Mouse (Mus musculus): ENCODE measurements at regions not wholly inside any gene's neighbourhood (a gene's known extent, or its start where the extent isn't known, plus 50 kb on each side); places are given as distances from the start of the nearest gene placed in this dataset.
"Not testable (repeated sequence)": the region's sequence is repeated elsewhere in the genome, so short reads cannot be mapped to it uniquely, and the experiment has no call there.

DNA sequence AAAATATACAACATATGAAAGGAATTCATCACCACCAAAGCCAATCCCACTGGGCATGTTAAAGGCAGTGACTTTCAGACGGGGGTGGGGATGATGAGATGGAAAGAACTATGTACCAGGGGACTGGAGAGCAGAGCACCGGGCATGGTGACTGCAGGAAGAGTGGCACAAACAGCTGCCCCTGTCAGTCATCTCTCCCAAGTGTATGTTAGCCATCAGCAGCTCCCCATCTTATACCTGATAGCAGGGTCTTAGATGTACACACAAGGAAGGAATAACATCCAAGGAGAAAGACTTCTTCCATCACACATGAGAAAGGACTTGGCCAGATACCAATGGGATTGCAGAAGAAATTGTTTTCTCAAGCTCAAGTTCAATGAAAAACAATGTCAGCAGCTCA lies 257.2 kb downstream of the Nuak1 start:
- no peak for DNase-seq (ENCODE audit: low read depth)

DNA sequence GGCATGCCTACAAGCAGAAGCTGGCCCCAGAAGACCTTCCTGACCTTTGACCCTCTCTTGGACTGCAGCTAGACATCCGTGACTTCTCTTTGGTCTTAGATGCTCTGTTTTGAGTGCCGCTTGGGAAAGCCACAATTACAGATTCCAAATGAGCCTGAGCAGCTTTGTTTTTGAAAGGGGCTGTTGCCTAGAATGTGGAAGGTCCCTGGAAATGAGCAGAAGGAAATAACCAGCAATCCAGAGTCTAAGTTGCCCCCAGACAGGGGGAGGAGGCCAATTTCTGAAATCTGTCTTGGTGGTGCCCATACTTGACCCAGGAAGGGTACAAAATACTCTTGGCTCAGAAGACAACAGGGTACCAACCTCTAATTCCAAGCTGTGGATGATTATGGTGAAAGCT lies 253.9 kb downstream of the Nuak1 start:
- no peak for DNase-seq (ENCODE audit: low read depth)

DNA sequence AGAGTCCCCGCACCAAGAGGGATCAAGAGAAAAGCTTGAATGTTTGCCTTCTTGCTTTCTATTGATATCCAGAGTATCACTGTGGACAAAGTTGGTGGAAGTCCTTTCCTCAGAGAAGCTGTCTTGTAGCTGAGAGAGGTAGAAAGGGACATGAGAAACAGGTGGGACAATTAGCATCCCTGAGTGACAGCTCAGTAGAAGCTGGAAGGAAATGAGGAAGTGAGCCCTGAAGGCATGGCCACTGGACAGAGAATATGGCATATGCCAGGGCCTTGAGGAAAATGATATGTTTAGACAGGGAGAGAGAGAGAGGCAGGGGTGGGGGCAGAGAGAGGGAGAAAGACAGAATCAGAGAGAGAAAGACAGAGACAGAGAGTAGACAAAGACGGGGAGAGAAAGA lies 241.4 kb downstream of the Nuak1 start:
- DNase-seq (ENCODE audit: low read depth), result no peak

DNA sequence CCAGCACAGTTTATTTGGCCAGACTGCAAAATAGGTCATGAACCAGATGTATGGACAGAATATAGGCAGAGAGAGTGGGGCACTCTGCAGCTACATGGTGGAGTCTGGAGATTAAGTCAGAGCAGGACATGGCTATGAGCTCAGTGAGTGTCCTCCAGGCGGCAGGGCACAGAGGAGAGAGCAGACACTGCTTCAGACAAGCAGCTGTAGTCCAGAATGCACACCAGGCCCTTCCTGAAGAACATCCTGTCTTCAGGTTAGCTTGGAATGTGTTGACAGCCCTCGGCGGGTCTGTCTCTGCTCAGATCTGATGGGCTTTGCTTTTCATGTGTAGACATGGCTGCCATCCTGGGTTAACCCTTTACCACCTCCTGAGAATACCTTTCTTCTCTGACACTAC lies 238.6 kb downstream of the Nuak1 start:
- DNase-seq (ENCODE audit: low read depth), result no peak

DNA sequence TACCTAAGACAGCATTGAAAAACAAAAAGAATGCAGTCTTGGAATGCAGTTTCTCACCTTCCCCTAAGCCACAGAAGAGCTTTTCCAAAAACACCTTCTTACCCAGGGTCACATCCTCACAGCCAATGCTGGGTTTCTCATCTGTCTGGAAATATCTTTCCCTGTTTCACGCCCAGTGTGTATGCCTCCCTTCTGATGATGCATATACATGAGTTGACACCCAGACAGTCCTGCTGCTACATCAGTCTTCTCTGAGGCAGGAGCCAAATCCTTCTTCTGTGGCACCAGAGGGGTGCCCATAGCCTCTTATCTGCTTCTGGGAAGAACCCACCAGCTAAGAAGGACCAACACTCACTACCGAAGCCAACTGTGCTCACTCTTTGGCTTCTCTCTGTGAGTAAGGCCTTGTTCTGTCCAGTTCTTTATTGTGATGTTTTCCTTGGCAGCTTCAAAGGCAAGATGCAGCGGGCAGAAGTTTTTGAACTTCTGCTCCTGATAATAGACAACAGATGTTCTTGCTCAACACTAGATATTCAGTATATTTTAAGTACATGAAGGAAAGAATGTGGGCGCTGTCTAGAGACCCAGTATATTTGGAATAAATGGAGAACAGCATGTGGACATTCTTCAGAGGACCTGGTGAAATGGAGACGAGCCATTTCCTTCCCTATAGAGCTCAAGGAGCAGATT lies 228.2 kb downstream of the Nuak1 start:
- DNase-seq (ENCODE audit: low read depth), result no peak

DNA sequence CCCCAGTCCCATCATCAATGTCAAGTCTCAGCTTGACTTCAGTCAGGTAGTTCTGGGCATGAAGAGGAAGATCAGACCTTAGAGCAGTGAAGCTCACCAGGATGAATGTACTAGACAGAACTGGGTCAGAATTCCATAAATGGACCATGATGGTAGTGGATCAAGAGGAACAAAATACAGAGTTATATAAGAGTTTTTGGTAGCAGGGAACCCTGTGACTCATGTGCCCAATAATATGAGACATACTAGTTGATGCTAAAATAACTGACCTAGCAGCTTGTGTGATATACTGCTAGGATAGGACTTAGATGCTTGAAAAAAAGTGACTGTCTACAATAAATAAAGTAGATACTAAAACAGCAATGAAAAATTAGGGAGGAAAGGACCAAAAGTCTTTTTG lies 225.6 kb downstream of the Nuak1 start:
- DNase-seq (ENCODE audit: low read depth), result no peak

DNA sequence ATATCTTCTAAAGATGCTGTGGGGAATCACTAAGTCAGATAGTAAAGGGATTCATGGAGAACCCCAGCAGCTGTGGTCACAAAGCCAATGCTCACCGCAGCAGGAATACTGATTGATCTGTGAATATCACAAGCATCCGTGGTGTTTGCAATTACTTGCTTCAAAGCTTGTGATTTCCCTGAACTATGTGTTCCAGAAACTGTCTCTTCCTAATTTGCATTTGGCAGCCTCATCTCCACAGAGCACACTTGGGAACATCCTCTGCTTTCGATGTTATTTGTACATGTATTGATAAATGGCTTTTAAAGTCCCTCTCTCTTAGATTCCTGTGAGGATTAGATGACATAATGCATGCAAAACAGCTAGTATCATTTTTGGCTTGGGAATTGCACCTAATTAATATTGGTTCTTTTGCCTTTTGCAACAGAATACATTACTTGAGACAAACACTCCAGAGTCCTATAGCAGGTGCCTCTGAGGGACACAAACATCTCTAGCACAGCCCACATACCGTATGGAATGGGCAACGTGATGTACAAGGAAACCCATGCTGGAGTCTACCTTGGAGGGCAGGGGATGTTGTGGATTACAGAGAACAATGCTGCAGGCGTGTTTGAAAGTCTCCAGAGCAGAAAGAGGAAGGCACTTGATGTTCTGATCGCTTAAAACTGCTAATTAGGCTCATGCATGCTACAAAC lies 211.0 kb downstream of the Nuak1 start:
- no peak for DNase-seq (ENCODE audit: low read depth)

DNA sequence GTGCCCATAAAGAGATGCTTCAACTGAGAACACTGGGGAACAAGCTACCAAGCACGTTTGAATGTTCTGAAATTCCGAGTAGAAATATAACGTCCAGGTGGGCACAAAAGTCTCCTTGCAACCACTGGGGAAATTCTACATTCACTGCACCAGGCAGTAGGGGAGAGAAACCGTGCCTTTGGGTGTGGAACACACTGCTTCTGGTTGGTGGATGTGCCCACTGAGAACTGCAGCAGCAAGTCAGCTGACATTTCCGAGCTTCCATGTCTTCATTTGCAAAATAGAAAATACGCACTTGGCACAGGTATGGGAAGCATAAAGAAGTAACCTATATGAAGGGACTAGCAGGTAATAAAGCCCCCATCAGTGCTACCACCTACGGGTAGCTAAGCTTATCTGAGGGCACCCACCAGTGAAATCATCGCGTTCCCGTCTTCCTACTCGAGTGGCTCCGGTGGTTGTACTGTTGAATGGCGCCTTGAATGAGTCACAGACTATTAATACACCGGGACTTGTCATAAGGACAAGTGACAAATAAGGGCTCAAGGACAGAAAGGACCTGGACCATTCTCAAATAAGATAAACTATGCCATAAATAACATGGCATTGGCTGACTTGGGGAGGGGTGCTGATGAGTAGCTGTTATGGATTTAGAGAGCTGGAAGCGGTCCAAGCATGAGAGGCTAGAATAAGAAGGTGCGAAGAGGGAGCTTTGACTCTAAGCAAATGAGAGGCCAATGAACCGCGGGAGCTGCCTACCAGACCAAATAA lies 210.2 kb downstream of the Nuak1 start:
- DNase-seq (ENCODE audit: low read depth), result no peak

DNA sequence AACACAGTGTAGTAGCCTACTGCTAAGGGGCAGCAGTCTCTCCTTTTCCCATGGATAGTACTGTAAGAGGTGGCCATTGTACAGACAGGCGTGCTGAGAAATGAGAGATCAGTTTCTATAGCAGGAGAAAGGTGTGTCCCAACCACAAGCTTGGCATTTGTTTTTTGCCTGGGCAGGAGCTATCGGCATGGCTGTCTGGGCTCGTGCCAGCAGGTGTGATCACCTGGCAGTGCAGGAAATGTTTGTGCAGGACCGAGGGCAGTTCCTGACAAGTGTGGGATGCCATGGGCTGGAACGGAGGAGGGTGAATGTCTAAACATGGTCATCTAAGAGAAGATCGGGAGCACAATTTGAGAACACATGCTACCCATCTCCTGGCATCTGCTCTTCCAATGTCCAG lies 205.4 kb downstream of the Nuak1 start:
- DNase-seq (ENCODE audit: low read depth), result no peak

DNA sequence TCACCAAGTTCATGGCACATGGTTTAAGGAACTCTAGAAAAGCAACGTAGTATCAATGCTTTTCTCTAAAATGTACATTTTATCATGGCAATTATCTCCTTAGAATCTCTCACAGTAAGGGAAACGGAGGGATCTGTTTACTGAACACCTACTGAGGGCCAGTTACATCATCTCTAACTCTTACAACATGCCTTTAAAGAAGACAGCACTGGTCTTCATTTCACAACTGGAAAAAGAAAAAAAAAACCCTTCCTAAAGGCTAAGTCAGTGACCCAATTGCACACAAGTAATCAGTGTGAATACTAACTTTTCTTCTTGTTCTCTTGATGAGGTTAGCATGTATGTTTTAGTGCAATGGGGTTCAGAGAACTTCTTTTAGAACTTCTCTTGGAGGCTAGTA lies 204.2 kb downstream of the Nuak1 start:
- DNase-seq (ENCODE audit: low read depth), result no peak

DNA sequence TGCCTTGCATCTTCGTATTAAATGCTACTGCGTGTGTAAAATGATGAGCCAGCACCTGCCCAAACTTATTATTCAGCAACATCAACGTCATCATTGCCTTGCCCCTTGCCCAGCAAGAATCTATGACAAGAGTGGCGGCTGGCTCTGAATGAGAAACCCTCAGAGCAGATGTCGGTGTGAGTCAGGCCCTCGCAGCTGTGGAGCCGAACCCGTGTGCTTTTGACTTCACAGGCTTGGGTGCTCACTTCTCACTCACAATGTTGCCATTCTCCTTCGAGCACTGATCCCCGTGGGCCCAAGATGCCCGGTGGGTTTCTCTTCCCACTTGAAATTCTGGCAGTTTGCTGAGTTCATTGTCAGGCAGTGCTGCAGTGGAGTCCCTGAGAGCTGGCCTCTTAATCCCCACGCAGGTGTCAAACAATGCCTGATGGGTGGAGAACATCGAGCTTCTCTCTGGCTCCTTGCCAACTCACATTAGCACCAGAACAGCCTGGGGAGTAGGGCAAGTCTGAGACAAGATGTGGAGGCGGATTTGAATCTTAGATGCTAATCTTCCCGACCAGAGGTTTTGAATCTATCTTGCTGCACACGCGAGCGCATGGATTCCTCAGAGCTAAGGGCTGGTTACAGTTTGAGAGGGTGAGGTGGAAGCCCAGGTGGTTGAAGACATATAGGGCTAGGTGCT lies 202.0 kb downstream of the Nuak1 start:
- DNase-seq (ENCODE audit: low read depth), result no peak

DNA sequence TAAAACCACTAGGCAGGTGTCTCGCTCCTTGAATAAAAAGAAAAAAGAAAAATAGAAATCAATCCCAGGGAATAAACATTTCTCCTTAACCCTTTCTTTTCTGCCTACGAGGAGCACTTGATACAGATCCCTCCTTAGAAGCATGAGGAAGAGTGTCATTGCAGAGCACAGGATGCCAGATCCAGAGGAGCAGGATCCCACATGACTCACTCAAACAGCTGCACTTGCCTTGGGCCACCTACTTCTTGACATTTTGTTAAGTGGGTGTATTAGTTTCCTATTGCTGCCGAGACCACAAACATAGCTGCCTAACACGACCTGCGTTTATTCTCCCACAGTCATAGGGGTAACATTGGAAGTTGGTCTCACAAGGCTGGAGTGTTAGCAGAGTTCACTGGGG lies 197.1 kb downstream of the Nuak1 start:
- no peak for DNase-seq (ENCODE audit: low read depth)

DNA sequence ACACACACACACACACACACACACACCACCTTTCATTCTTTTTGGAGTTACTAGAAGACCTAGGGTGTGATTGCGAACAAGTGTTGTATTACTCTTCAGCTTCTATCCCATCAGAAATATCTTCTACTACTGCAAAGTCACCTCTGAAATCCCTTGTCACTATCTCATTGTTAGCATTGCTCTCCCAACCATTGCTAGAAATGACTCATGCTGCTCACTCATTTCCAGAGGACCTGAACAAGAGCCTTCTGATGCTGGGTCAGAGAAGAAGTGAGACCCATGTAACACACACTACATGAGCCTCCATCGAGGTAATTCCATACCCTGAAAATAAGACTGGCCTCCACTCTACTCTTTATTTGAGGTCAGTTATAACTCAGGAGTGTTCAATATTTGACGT lies 191.1 kb downstream of the Nuak1 start:
- no peak for DNase-seq (ENCODE audit: low read depth)

DNA sequence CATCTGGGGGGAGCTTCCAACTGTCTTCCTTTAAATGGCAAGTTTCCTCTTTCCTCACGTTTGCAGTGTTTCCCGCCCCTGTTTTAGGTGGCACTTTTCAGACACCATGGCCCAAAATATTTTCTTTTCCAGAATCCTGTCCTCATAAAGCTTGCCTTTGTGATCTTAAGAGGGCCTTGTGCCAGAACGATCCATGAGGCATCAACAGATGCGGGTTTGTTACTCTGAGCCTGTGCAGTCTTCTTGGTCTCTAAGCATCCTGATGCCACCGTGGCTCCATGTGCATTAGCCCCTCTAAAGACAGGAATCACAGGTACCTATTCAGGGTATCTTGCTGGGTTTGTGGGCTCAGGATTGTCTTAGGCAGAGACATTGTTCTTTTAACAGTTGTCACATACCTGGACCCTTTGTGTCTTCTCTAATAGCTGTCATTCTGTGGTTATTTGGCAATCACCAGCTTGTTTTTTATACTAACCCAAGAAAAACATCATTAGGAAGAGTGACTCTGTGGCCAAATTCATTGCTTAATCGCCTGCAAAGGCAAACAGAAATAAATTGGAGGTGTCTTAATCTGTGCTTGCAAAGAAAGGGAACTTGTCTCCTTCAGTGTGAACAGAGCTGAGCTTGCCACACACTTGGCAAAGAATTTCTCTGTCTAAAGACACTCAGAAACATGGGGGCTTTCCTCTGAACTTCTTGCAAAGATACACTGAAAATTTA lies 179.3 kb downstream of the Nuak1 start:
- no peak for DNase-seq (ENCODE audit: low read depth)

DNA sequence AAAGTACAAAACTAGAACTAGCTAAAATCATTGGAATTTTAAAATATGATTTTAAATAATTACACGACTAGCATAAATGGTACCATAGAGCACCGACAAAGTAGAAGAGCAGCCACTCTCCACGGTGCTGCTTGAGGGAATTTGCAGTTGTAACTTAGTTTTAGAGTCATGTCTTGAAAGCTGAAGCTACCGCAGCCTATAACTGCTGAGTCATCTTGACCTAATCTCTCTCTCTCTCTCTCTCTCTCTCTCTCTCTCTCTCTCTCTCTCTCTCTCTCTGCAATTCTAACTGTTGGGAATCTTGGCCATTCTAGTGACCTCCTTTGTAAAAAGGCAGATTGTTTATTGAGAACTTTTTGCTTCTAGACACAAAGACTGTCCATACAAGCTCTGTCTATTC lies 177.5 kb downstream of the Nuak1 start:
- no peak for DNase-seq (ENCODE audit: low read depth)

DNA sequence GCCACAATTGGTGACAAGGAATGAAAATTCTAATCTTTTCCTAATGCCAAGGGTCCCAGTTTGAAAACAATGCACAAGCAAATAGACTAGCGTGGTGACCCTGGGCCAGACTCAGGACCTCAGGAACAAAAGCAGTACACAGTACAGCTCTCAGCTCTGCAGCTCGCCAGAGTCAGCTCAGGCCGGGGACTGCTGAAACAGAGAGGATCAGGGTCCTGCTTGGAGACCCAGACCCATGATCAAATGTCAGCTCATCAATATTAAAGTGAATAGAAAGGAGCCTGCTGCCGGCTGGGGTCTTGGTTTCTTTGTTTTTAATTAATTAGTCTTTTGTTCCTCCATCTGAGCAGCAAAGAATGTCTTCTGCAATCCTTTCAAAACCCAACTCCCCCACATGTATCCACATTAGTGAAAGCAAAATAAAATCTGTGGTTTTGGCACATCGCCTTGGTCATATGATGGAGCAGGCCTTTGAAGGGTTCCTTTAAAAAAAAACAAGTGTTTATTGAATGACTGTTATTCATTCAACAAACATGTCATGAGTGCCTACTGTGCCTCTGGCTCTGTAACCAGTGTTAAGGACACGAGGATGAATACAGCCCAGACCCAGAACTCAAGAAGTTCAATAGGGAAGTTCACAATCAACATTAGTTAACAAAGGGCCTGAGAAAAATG lies 154.4 kb downstream of the Nuak1 start:
- no peak for DNase-seq (ENCODE audit: low read depth)

DNA sequence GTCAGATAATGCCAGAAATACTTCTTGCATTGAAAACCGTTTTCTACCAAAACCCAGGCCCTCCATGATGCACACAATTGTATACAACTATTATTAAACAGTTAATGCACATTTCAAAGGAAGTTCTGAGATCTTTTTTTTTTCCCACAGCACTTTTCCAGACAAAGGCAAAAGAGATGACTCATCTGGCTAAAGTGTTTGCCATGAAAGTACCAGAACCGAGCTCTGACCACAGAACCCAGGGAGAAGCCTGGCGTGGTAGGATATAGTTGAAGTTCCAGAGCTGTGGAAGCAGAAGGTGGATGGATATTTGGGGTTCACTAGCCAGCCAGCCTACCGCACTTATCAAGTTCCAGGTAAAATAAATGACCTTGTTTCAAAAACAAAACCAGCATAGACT lies 146.0 kb downstream of the Nuak1 start:
- no peak for DNase-seq (ENCODE audit: low read depth)

DNA sequence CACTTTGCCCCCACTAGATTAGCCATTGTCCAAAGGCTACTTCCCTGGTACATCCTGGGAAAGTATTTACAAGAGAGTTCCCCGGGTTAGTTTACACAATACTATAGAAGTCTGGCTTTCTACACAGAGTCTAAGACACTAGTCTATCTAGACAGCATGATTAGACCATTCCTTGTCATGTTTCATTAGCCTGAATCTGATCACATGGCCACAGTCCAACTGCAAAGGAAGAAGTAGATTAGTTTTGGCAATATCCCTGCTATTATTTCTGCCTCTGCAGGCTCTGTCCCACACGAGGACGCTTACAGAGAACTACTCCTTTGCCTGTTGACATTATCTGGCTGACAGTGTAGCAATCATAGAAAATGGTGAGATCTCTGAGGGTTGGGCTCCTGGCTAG lies 144.2 kb downstream of the Nuak1 start:
- no peak for DNase-seq (ENCODE audit: low read depth)

DNA sequence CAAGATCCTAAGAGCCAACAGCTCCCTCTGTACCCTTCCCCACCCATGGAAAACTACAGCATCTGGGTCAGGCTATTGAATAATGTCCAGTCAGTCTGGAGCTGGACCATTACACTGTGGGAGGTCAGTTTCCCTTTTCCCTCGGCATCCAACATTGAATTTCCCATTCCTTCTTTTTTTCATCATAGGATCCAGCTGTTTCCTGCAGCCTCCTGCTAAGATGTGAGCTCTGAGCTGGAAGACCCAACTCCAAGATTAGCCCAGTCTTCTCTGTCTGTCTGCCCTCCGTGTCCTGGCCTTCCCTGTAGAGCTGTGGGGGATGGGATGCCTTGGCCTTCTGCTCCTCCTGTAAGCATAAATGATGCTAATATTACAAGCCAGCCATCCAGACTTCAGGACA lies 138.8 kb downstream of the Nuak1 start:
- no peak for DNase-seq (ENCODE audit: low read depth)

DNA sequence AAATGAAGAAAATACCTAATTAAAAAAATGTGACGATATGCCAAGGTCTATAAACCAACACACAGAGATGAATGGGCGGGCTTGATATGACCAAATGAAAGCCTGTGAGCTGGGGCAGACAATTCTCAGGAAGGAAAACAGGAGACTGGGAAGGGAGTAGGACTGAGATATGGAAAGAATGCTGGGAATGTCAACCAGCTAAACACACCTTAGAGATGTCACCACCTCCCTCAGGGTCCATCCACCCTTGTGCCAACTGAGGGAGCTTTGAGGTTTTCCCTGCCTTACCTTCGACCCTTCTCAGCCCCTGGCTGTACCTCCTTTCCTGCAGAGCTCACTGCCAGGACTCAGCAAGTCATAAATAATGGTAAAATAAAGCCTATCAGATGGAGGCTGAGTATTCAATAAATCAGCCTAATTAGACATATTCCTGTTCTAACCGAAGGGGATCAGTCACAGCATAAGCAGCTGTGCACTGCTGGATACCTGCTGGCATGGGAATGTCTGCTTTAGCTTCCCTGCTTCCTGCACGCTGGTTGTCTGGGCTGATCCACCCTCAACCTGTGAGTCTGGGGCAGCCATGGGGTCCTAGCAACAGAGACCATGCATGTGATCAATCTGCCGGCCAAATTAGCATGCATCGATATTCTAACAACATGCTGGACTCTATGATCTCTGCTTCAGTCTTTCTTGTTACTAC lies 137.4 kb downstream of the Nuak1 start:
- no peak for DNase-seq (ENCODE audit: low read depth)

DNA sequence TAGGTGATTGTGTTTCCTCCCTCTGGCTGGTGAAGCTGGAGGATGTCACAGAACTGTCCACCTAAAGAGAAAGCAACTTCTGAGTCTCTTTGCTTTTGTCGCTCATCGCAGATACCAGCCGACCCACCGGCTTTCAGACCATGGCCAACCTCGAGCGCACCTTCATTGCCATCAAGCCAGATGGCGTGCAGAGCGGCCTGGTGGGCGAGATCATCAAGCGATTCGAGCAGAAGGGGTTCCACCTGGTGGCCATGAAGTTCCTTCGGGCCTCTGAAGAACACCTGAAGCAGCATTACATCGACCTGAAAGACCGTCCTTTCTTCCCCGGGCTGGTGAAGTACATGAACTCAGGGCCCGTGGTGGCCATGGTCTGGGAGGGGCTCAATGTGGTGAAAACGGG lies 131.7 kb downstream of the Nuak1 start:
- not testable (repeated sequence) for DNase-seq (ENCODE audit: low read depth)
